Mouse (Mus musculus): Measurements from ENCODE around the gene Mad1l1.

Mad1l1 gene

GRCm38 (mm10) chr5:140183387-140183786 lies 138.0 kb downstream of the Mad1l1 start:
- no peak for DNase-seq (ENCODE audit: extremely low spot score)

- no peak for DNase-seq (ENCODE audit: extremely low spot score)
Measured at GRCm38 (mm10) chr5:140182351-140182750, 139.0 kb downstream of the Mad1l1 start.

- DNase-seq (ENCODE audit: extremely low spot score): no peak
Measured at GRCm38 (mm10) chr5:140180016-140180415, 141.3 kb downstream of the Mad1l1 start.

- no peak for DNase-seq (ENCODE audit: extremely low spot score)
Measured at GRCm38 (mm10) chr5:140178058-140178690, 143.2 kb downstream of the Mad1l1 start.

- DNase-seq (ENCODE audit: extremely low spot score): no peak
Measured at GRCm38 (mm10) chr5:140177582-140177981, 143.8 kb downstream of the Mad1l1 start.

- DNase-seq (ENCODE audit: extremely low spot score): no peak
Measured at GRCm38 (mm10) chr5:140176370-140176769, 145.0 kb downstream of the Mad1l1 start.

- DNase-seq (ENCODE audit: extremely low spot score): no peak
Measured at GRCm38 (mm10) chr5:140174814-140175490, 146.4 kb downstream of the Mad1l1 start.

GRCm38 (mm10) chr5:140174066-140174465 lies 147.3 kb downstream of the Mad1l1 start:
- no peak for DNase-seq (ENCODE audit: extremely low spot score)

- no peak for DNase-seq (ENCODE audit: extremely low spot score)
Measured at GRCm38 (mm10) chr5:140173181-140173580, 148.2 kb downstream of the Mad1l1 start.

GRCm38 (mm10) chr5:140171710-140172109 lies 149.6 kb downstream of the Mad1l1 start:
- no peak for DNase-seq (ENCODE audit: extremely low spot score)

GRCm38 (mm10) chr5:140167531-140167930 lies 153.8 kb downstream of the Mad1l1 start:
- DNase-seq (ENCODE audit: extremely low spot score): no peak

GRCm38 (mm10) chr5:140167080-140167479 lies 154.3 kb downstream of the Mad1l1 start:
- no peak for DNase-seq (ENCODE audit: extremely low spot score)

- DNase-seq (ENCODE audit: extremely low spot score): no peak
Measured at GRCm38 (mm10) chr5:140163947-140164346, 157.4 kb downstream of the Mad1l1 start.

- DNase-seq (ENCODE audit: extremely low spot score): no peak
Measured at GRCm38 (mm10) chr5:140162071-140162845, 159.1 kb downstream of the Mad1l1 start.

GRCm38 (mm10) chr5:140159007-140159406 lies 162.3 kb downstream of the Mad1l1 start:
- DNase-seq (ENCODE audit: extremely low spot score): no peak

GRCm38 (mm10) chr5:140157886-140158627 lies 163.3 kb downstream of the Mad1l1 start:
- no peak for DNase-seq (ENCODE audit: extremely low spot score)

- DNase-seq (ENCODE audit: extremely low spot score): no peak
Measured at GRCm38 (mm10) chr5:140154166-140154565, 167.2 kb downstream of the Mad1l1 start.

- no peak for DNase-seq (ENCODE audit: extremely low spot score)
Measured at GRCm38 (mm10) chr5:140151871-140152270, 169.5 kb downstream of the Mad1l1 start.

- no peak for DNase-seq (ENCODE audit: extremely low spot score)
Measured at GRCm38 (mm10) chr5:140151180-140151579, 170.2 kb downstream of the Mad1l1 start.

- no peak for DNase-seq (ENCODE audit: extremely low spot score)
Measured at GRCm38 (mm10) chr5:140150694-140151093, 170.7 kb downstream of the Mad1l1 start.

- DNase-seq (ENCODE audit: extremely low spot score): no peak
Measured at GRCm38 (mm10) chr5:140150136-140150535, 171.2 kb downstream of the Mad1l1 start.

- DNase-seq (ENCODE audit: extremely low spot score): no peak
Measured at GRCm38 (mm10) chr5:140149298-140149697, 172.1 kb downstream of the Mad1l1 start.
